9 mouse cellular contexts compared by ENCODE assay signal in genomic region chr4:119247462-119248235, GRCm38 (mm10). TPM values are rescaled to one million over a fixed set of nuclear protein-coding genes. Genes with fewer than 3 reads are reported as not detected.
DNase-seq lines count a peak whose midpoint lies in the region; ATAC-seq and TF ChIP-seq lines count a peak whose summit lies in the region.
"Had no signal": no experiment of that assay in that cellular context is flagged by ENCODE, and none has a peak within 500 bp of the region (broad histone marks: within the 10 kb centered on the region; RNA-seq: fewer than 3 reads in every experiment).

No protein-coding gene starts in this region.

- peak; percentile 40 for ATAC-seq in G1E (ENCODE audit: extremely low read depth, insufficient number of reproducible peaks, low FRiP score, poor library complexity, severe bottlenecking)
- peak; percentile 71 to 78 for ATAC-seq in hematopoietic stem cell, adult 5-6 weeks (replicated peaks in 1 of 2; ENCODE audit: insufficient read depth in 1 of 2, low FRiP score in 2 of 2, low TSS enrichment in 1 of 2, low read depth in 1 of 2, poor library complexity in 2 of 2, severe bottlenecking in 2 of 2)

- peaks cover 18% of the 10 kb centered on the region for H3K27me3 ChIP-seq in G1E (ENCODE audit: insufficient read depth, low read length)
- H3K27me3 ChIP-seq: limb, embryonic 12.5 days had no signal

- 0 out of 2 replicates have a peak, but pooled peaks have one; percentile 9 for TF ChIP-seq CTCF in G1E (IDR thresholded peaks at IDR 0.05; ENCODE audit: low read depth, low read length)
- TF ChIP-seq CTCF in bone marrow macrophage, adult 2 months (IDR thresholded peaks at IDR 0.05; ENCODE audit: low read depth, low read length), result peak; percentile 48

- 0 out of 2 replicates have a peak, but pooled peaks cover 2% of the 10 kb centered on the region for H3K4me1 ChIP-seq in G1E (ENCODE audit: insufficient read depth, low read depth, low read length)
- H3K4me1 ChIP-seq in bone marrow macrophage, adult 2 months (ENCODE audit: control insufficient read depth, insufficient read depth, low read length), result no peaks in the 10 kb centered on the region
- H3K4me1 ChIP-seq: limb, embryonic 12.5 days had no signal

- no peak for TF ChIP-seq POLR2A in bone marrow macrophage, adult 2 months (IDR thresholded peaks at IDR 0.05; ENCODE audit: borderline replicate concordance, low read depth, low read length)

- peaks cover 52% of the 10 kb centered on the region for H3K36me3 ChIP-seq in G1E (replicated peaks)

- H3K4me3 ChIP-seq in G1E (ENCODE audit: low read depth, low read length), result no peak overlapping the region
- no peak overlapping the region for H3K4me3 ChIP-seq in bone marrow macrophage, adult 2 months (ENCODE audit: insufficient read depth, low read length)
- H3K4me3 ChIP-seq: limb, embryonic 12.5 days had no signal

- peak; percentile 28 for DNase-seq in G1E (ENCODE audit: low spot score)
- DNase-seq in forelimb bud, embryonic 11.5 days (ENCODE audit: low read depth, low spot score), result peak; percentile 30
- peak; percentile 37 for DNase-seq in layer of hippocampus, adult 9-11 months
- DNase-seq in lung, postnatal 36 days, result peak; percentile 92
- DNase-seq in right cerebral cortex, postnatal 10 days (ENCODE audit: low spot score in 2 of 2), result peak; percentile 66 to 76
- peak; percentile 79 for DNase-seq in urinary bladder, postnatal 14 days (ENCODE audit: low spot score)

- no peaks in the 10 kb centered on the region for H3K9me3 ChIP-seq in G1E (replicated peaks)
- H3K9me3 ChIP-seq: limb, embryonic 12.5 days had no signal

- no peak overlapping the region for H3K27ac ChIP-seq in bone marrow macrophage, adult 2 months (ENCODE audit: insufficient read depth, low read depth, low read length)
- H3K27ac ChIP-seq: limb, embryonic 12.5 days had no signal

RNA-seq across cellular contexts. Expression of gene Cldn19, which starts 7.6 kb away (rescaled TPM):
- total RNA-seq in G1E (2014; fragmentation: Nextera tagmentation) (not detected in 2 replicates), G1E (2017) (0.12 and 0.16 TPM in 2 replicates)
- not detected in 2 replicates for polyA plus RNA-seq in G1E (2012)
- polyA plus RNA-seq in bone marrow macrophage, adult 2 months (2012; ENCODE audit: insufficient read depth, insufficient read length, missing spikeins), result not detected in 2 replicates
- not detected in 2 replicates for total RNA-seq in hematopoietic stem cell, adult 5-6 weeks (2017)

RNA-seq across cellular contexts. Expression of gene P3h1, which starts 14.9 kb away (rescaled TPM):
- total RNA-seq in G1E (2014; fragmentation: Nextera tagmentation) (9.3 and 14.1 TPM in 2 replicates), G1E (2017) (4.6 and 6.0 TPM in 2 replicates)
- 5.9 and 6.6 TPM in 2 replicates for polyA plus RNA-seq in G1E (2012)
- polyA plus RNA-seq in bone marrow macrophage, adult 2 months (2012; ENCODE audit: insufficient read depth, insufficient read length, missing spikeins), result 12.2 and 13.1 TPM in 2 replicates
- total RNA-seq in hematopoietic stem cell, adult 5-6 weeks (2017), result 5.1 and 6.4 TPM in 2 replicates

RNA-seq across cellular contexts. Expression of gene AU022252, which starts 15.1 kb away (rescaled TPM):
- total RNA-seq in G1E (2014; fragmentation: Nextera tagmentation) (16.2 and 25.9 TPM in 2 replicates), G1E (2017) (13.8 and 14.0 TPM in 2 replicates)
- 10.1 and 15.2 TPM in 2 replicates for polyA plus RNA-seq in G1E (2012)
- 7.0 and 9.7 TPM in 2 replicates for polyA plus RNA-seq in bone marrow macrophage, adult 2 months (2012; ENCODE audit: insufficient read depth, insufficient read length, missing spikeins)
- 6.4 and 11.9 TPM in 2 replicates for total RNA-seq in hematopoietic stem cell, adult 5-6 weeks (2017)

RNA-seq across cellular contexts. Expression of gene Tmem269, which starts 29.6 kb away (rescaled TPM):
- not detected in 2 replicates for total RNA-seq in G1E (2014; fragmentation: Nextera tagmentation)
- not detected in 2 replicates for total RNA-seq in G1E (2017)
- not detected in 2 replicates for polyA plus RNA-seq in G1E (2012)
- not detected in 2 replicates for polyA plus RNA-seq in bone marrow macrophage, adult 2 months (2012; ENCODE audit: insufficient read depth, insufficient read length, missing spikeins)
- 0.69 and 0.94 TPM in 2 replicates for total RNA-seq in hematopoietic stem cell, adult 5-6 weeks (2017)
- polyA plus RNA-seq: limb, embryonic 12.5 days had no signal

RNA-seq across cellular contexts. Expression of gene Ybx1, which starts 46.8 kb away (rescaled TPM):
- total RNA-seq in G1E (2014; fragmentation: Nextera tagmentation) (2,303 and 2,320 TPM in 2 replicates), G1E (2017) (1,199 and 1,332 TPM in 2 replicates)
- polyA plus RNA-seq in G1E (2012), result 2,579 and 3,487 TPM in 2 replicates
- polyA plus RNA-seq in bone marrow macrophage, adult 2 months (2012; ENCODE audit: insufficient read depth, insufficient read length, missing spikeins), result 787 and 846 TPM in 2 replicates
- total RNA-seq in hematopoietic stem cell, adult 5-6 weeks (2017), result 798 and 983 TPM in 2 replicates

Comparison
In these comparisons a context has a peak if more than half of its experiments do, and no peak if none do; other contexts are left out.
1. DNase-seq: peak in every context shown above with its lines; median percentile 92 in lung, postnatal 36 days; 79 in urinary bladder, postnatal 14 days; 71 in right cerebral cortex, postnatal 10 days; 37 in layer of hippocampus, adult 9-11 months; 30 in forelimb bud, embryonic 11.5 days; 28 in G1E.